Mouse (Mus musculus): ENCODE results near the gene Olfr547.
A peak's percentile ranks its signal among the peaks of the same experiment; 100 is the strongest.

GRCm38 (mm10) chr7:102512814-102513435 lies 21.6 kb upstream of the Olfr547 start:
- TF ChIP-seq ETS1 (conservative IDR thresholded peaks at IDR 0.05; ENCODE audit: low read depth, low read length) (no peak), ZC3H11A (IDR thresholded peaks at IDR 0.05; ENCODE audit: low read depth, low read length) (peak; percentile 56), EP300 (IDR thresholded peaks at IDR 0.05; ENCODE audit: low read length) (no peak), CTCF (conservative IDR thresholded peaks at IDR 0.05 in 1 of 2, IDR thresholded peaks at IDR 0.05 in 1 of 2; ENCODE audit: low read depth in 2 of 2, low read length in 2 of 2) (peak in 1 of 2 experiments; percentile 95; a peak in 2 of 4 replicates)
